Comparison of ENCODE assay signal across 17 mouse cellular contexts in the genomic region with DNA sequence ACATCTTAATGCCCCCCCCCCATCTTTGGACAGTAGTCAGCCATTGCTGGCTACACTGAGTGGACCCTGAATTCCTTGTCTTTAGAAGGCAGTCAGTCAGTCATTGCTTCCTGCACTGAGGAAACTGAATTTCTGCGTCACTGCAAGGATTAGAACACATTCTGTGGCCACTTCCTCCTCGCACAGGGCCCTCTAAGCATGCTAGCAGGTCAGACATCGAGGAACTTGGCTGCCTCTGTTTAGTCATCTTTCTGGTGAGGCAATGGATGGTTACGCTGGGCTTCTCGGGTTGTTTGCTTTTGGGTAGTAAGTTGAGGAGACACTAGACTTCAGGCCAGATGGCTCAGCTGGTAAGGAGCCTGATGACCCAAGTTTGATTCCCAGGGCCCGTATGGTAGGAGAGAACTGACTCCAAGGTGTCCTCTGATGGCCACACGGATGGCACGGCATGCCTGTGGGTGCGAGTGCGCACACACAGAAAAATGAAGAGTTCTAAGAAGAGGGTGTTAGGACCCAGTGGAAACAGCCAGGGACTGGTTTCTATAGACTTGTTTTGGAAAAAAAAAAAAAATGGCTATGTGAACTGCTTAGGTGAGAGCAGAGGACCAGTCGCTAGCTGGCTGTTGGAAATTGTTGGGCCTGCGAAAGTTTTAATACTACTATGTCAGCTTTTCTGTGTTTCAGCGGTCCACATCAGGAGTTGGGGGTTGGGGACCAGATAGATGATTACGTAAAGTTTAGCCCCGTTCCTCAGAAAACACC. TPM values are rescaled to one million over a fixed set of nuclear protein-coding genes. Genes with fewer than 3 reads are reported as not detected.
DNase-seq lines count a peak whose midpoint lies in the region; ATAC-seq and TF ChIP-seq lines count a peak whose summit lies in the region.
"Had no signal": no experiment of that assay in that cellular context is flagged by ENCODE, and none has a peak within 500 bp of the region (broad histone marks: within the 10 kb centered on the region; RNA-seq: fewer than 3 reads in every experiment).

No protein-coding gene starts in this region.

- H3K27ac ChIP-seq in heart, embryonic 10.5 days, result peak overlapping the region; percentile 42; the same call in 1 of the 2 replicates
- H3K27ac ChIP-seq in midbrain, embryonic 12.5 days (replicated peaks), result no peak overlapping the region
- no peak overlapping the region for H3K27ac ChIP-seq in midbrain, embryonic 14.5 days (replicated peaks; ENCODE audit: low read depth, low read length)
- peak overlapping the region; percentile 52; the same call in 1 of the 2 replicates for H3K27ac ChIP-seq in heart, postnatal 0 days (ENCODE audit: low read depth)
- H3K27ac ChIP-seq in thymus, adult 2 months (ENCODE audit: control insufficient read depth, insufficient read depth, low read length), result no peak overlapping the region
- H3K27ac ChIP-seq: forebrain, embryonic 12.5 days; limb, embryonic 15.5 days; midbrain, embryonic 15.5 days; neural tube, embryonic 15.5 days had no signal

- TF ChIP-seq POLR2A in thymus, adult 2 months (IDR thresholded peaks at IDR 0.05; ENCODE audit: control insufficient read depth, extremely low read depth, insufficient read depth, low read length, poor library complexity), result no peak

- no peak for TF ChIP-seq EP300 in heart, postnatal 0 days (IDR thresholded peaks at IDR 0.05; ENCODE audit: low read depth)

- ATAC-seq in midbrain, embryonic 12.5 days (ENCODE audit: low FRiP score, low read depth), result no peak
- ATAC-seq in midbrain, embryonic 14.5 days (ENCODE audit: low FRiP score, low TSS enrichment), result no peak
- ATAC-seq in heart, postnatal 0 days (ENCODE audit: insufficient read depth, low read depth), result no peak
- peak; percentile 81 for ATAC-seq in neutrophil, adult 5-6 weeks (ENCODE audit: extremely low read depth, insufficient number of reproducible peaks, low FRiP score, poor library complexity, severe bottlenecking)
- ATAC-seq: inflammation-experienced regulatory T-cells, adult 6 months; midbrain, embryonic 15.5 days had no signal

- no peaks in the 10 kb centered on the region for H3K9me3 ChIP-seq in heart, embryonic 10.5 days
- H3K9me3 ChIP-seq in midbrain, embryonic 12.5 days, result no peaks in the 10 kb centered on the region
- H3K9me3 ChIP-seq in midbrain, embryonic 14.5 days (ENCODE audit: control insufficient read depth, low read length), result no peaks in the 10 kb centered on the region
- no peaks in the 10 kb centered on the region for H3K9me3 ChIP-seq in heart, postnatal 0 days (replicated peaks; ENCODE audit: control insufficient read depth, low read length)
- H3K9me3 ChIP-seq: forebrain, embryonic 12.5 days; limb, embryonic 15.5 days; midbrain, embryonic 15.5 days; neural tube, embryonic 15.5 days had no signal

- 81% methylated on average over 15 of the region's 15 CpGs for WGBS in heart, embryonic 10.5 days
- WGBS in midbrain, embryonic 12.5 days, result 88% methylated on average over 15 of the region's 15 CpGs
- 87% methylated on average over 15 of the region's 15 CpGs for WGBS in midbrain, embryonic 14.5 days
- WGBS in heart, postnatal 0 days, result 80% methylated on average over 15 of the region's 15 CpGs
- WGBS in thymus, adult 2 months, result 80% methylated on average over 15 of the region's 15 CpGs

- DNase-seq in heart, embryonic 10.5 days (ENCODE audit: low spot score), result no peak
- DNase-seq in heart, adult 9 months (ENCODE audit: low spot score in 2 of 2), result no peak
- DNase-seq in midbrain, embryonic 14.5 days, result no peak
- no peak for DNase-seq in heart, postnatal 0 days (ENCODE audit: low spot score)
- no peak for DNase-seq in thymus, adult 2 months
- no peak for DNase-seq in gastrocnemius, postnatal 4 days (ENCODE audit: low spot score in 2 of 2)
- DNase-seq: adrenal gland, postnatal 10 days; cerebellum, adult 18-20 months; gastrocnemius, postnatal 25 days; right cerebral cortex, postnatal 14 days had no signal

- peaks cover 80% of the 10 kb centered on the region for H3K4me1 ChIP-seq in heart, embryonic 10.5 days
- peaks cover 33% of the 10 kb centered on the region for H3K4me1 ChIP-seq in midbrain, embryonic 12.5 days
- peaks cover 12% of the 10 kb centered on the region for H3K4me1 ChIP-seq in midbrain, embryonic 14.5 days (ENCODE audit: control insufficient read depth, insufficient read depth, low read length)
- peaks cover 46% of the 10 kb centered on the region for H3K4me1 ChIP-seq in heart, postnatal 0 days (ENCODE audit: control insufficient read depth, insufficient read depth)
- peaks cover 23% of the 10 kb centered on the region for H3K4me1 ChIP-seq in thymus, adult 2 months (replicated peaks; ENCODE audit: control insufficient read depth, insufficient read depth, low read length)

- H3K4me3 ChIP-seq in heart, embryonic 10.5 days, result no peak overlapping the region
- H3K4me3 ChIP-seq in midbrain, embryonic 12.5 days, result no peak overlapping the region
- H3K4me3 ChIP-seq in midbrain, embryonic 14.5 days (replicated peaks; ENCODE audit: low read depth, low read length), result no peak overlapping the region
- no peak overlapping the region for H3K4me3 ChIP-seq in heart, postnatal 0 days (ENCODE audit: low read depth, low read length)
- no peak overlapping the region for H3K4me3 ChIP-seq in thymus, adult 2 months (ENCODE audit: control insufficient read depth, insufficient read depth, low read length)
- H3K4me3 ChIP-seq: forebrain, embryonic 12.5 days; limb, embryonic 15.5 days; midbrain, embryonic 15.5 days; neural tube, embryonic 15.5 days had no signal

- no peak overlapping the region for H3K4me2 ChIP-seq in midbrain, embryonic 12.5 days (replicated peaks)
- H3K4me2 ChIP-seq in midbrain, embryonic 14.5 days (ENCODE audit: low read length), result no peak overlapping the region
- no peak overlapping the region for H3K4me2 ChIP-seq in heart, postnatal 0 days (ENCODE audit: low read depth, low read length)
- H3K4me2 ChIP-seq: forebrain, embryonic 12.5 days; limb, embryonic 15.5 days; midbrain, embryonic 15.5 days; neural tube, embryonic 15.5 days had no signal

- peak overlapping the region; percentile 25; the same call in 1 of the 2 replicates for H3K9ac ChIP-seq in midbrain, embryonic 12.5 days (replicated peaks)
- no peak overlapping the region for H3K9ac ChIP-seq in midbrain, embryonic 14.5 days (replicated peaks; ENCODE audit: low read length)
- no peak overlapping the region for H3K9ac ChIP-seq in heart, postnatal 0 days (replicated peaks; ENCODE audit: low read depth, low read length)
- H3K9ac ChIP-seq: limb, embryonic 15.5 days; midbrain, embryonic 15.5 days; neural tube, embryonic 15.5 days had no signal

- no peaks in the 10 kb centered on the region for H3K27me3 ChIP-seq in heart, embryonic 10.5 days (ENCODE audit: insufficient read depth, poor library complexity, severe bottlenecking)
- no peaks in the 10 kb centered on the region for H3K27me3 ChIP-seq in midbrain, embryonic 12.5 days
- H3K27me3 ChIP-seq in midbrain, embryonic 14.5 days (ENCODE audit: control insufficient read depth, insufficient read depth, low read length), result no peaks in the 10 kb centered on the region
- no peaks in the 10 kb centered on the region for H3K27me3 ChIP-seq in heart, postnatal 0 days (ENCODE audit: control insufficient read depth, insufficient read depth, low read length)
- H3K27me3 ChIP-seq in thymus, adult 2 months (ENCODE audit: control insufficient read depth, insufficient read depth, low read length), result no peaks in the 10 kb centered on the region
- H3K27me3 ChIP-seq: forebrain, embryonic 12.5 days; limb, embryonic 15.5 days; midbrain, embryonic 15.5 days; neural tube, embryonic 15.5 days had no signal

- 0 out of 2 replicates have a peak, but pooled peaks cover 3% of the 10 kb centered on the region for H3K36me3 ChIP-seq in heart, embryonic 10.5 days
- peaks cover 11% of the 10 kb centered on the region; the same call in 1 of the 2 replicates for H3K36me3 ChIP-seq in midbrain, embryonic 12.5 days
- H3K36me3 ChIP-seq in midbrain, embryonic 14.5 days (ENCODE audit: control insufficient read depth, insufficient read depth, low read length), result peaks cover 12% of the 10 kb centered on the region
- no peaks in the 10 kb centered on the region for H3K36me3 ChIP-seq in heart, postnatal 0 days (replicated peaks; ENCODE audit: control insufficient read depth, insufficient read depth, low read length)
- no peaks in the 10 kb centered on the region for H3K36me3 ChIP-seq in thymus, adult 2 months (ENCODE audit: control insufficient read depth, insufficient read depth, low read length)
- H3K36me3 ChIP-seq: midbrain, embryonic 15.5 days; neural tube, embryonic 15.5 days had no signal

- TF ChIP-seq CTCF in heart, postnatal 0 days (IDR thresholded peaks at IDR 0.05; ENCODE audit: low read depth), result no peak
- no peak for TF ChIP-seq CTCF in thymus, adult 2 months (IDR thresholded peaks at IDR 0.05; ENCODE audit: borderline replicate concordance, control insufficient read depth, extremely low read depth, insufficient read depth, low read length, poor library complexity)

RNA-seq across cellular contexts. Expression of a gene that starts 4.0 kb away (rescaled TPM):
- polyA plus RNA-seq in heart, embryonic 10.5 days (2016; fragmentation: Nextera tagmentation; extraction: Ambion mirVana), result 28.1 and 34.2 TPM in 2 replicates
- polyA plus RNA-seq in midbrain, embryonic 12.5 days (2016; fragmentation: Nextera tagmentation; extraction: Ambion mirVana), result 49.7 and 52.6 TPM in 2 replicates
- polyA plus RNA-seq in midbrain, embryonic 14.5 days (2014; fragmentation: Nextera tagmentation; extraction: Ambion mirVana), result 41.8 and 51.9 TPM in 2 replicates
- 24.1 and 33.0 TPM in 2 replicates for total RNA-seq in heart, postnatal 0 days (2014; rRNA removed; ENCODE audit: low replicate concordance)
- 14.9 and 15.4 TPM in 2 replicates for polyA plus RNA-seq in heart, postnatal 0 days (2015; fragmentation: Nextera tagmentation; extraction: Ambion mirVana)
- 9.0 and 12.8 TPM in 2 replicates for total RNA-seq in neutrophil, adult 5-6 weeks (2017)
- polyA plus RNA-seq in thymus, adult 2 months (2012; rRNA removed), result 55.5 and 55.7 TPM in 2 replicates
- 10 to 100 TPM; 31.7 to 38.2 TPM for total RNA-seq in gastrocnemius, postnatal 4 days (2021)

RNA-seq across cellular contexts. Expression of a gene that starts 26.6 kb away (rescaled TPM):
- polyA plus RNA-seq in heart, embryonic 10.5 days (2016; fragmentation: Nextera tagmentation; extraction: Ambion mirVana), result 3.2 and 5.2 TPM in 2 replicates
- polyA plus RNA-seq in midbrain, embryonic 12.5 days (2016; fragmentation: Nextera tagmentation; extraction: Ambion mirVana), result 3.1 and 3.7 TPM in 2 replicates
- 3.2 and 3.5 TPM in 2 replicates for polyA plus RNA-seq in midbrain, embryonic 14.5 days (2014; fragmentation: Nextera tagmentation; extraction: Ambion mirVana)
- 3.5 and 5.8 TPM in 2 replicates for total RNA-seq in heart, postnatal 0 days (2014; rRNA removed; ENCODE audit: low replicate concordance)
- 2.5 and 2.8 TPM in 2 replicates for polyA plus RNA-seq in heart, postnatal 0 days (2015; fragmentation: Nextera tagmentation; extraction: Ambion mirVana)
- 110 and 136 TPM in 2 replicates for total RNA-seq in neutrophil, adult 5-6 weeks (2017)
- polyA plus RNA-seq in thymus, adult 2 months (2012; rRNA removed), result 247 and 277 TPM in 2 replicates
- 1 to 10 TPM; 4.7 to 4.8 TPM for total RNA-seq in gastrocnemius, postnatal 4 days (2021)

RNA-seq across cellular contexts. Expression of a gene that starts 39.0 kb away (rescaled TPM):
- 2.1 and 5.5 TPM in 2 replicates for polyA plus RNA-seq in heart, embryonic 10.5 days (2016; fragmentation: Nextera tagmentation; extraction: Ambion mirVana)
- polyA plus RNA-seq in midbrain, embryonic 12.5 days (2016; fragmentation: Nextera tagmentation; extraction: Ambion mirVana), result 9.7 and 10.7 TPM in 2 replicates
- polyA plus RNA-seq in midbrain, embryonic 14.5 days (2014; fragmentation: Nextera tagmentation; extraction: Ambion mirVana), result 7.3 and 8.0 TPM in 2 replicates
- total RNA-seq in heart, postnatal 0 days (2014; rRNA removed; ENCODE audit: low replicate concordance), result 1.2 and 3.0 TPM in 2 replicates
- polyA plus RNA-seq in heart, postnatal 0 days (2015; fragmentation: Nextera tagmentation; extraction: Ambion mirVana), result 0.14 and 0.21 TPM in 2 replicates
- total RNA-seq in neutrophil, adult 5-6 weeks (2017), result 0.12 TPM in 1 of 2 replicates, not detected in the other
- polyA plus RNA-seq in thymus, adult 2 months (2012; rRNA removed), result 1.6 and 3.0 TPM in 2 replicates
- total RNA-seq in gastrocnemius, postnatal 4 days (2021), result 1 to 10 TPM; 1.6 to 2.4 TPM
- polyA plus RNA-seq: inflammation-experienced regulatory T-cells, adult 6 months had no signal

RNA-seq across cellular contexts. Expression of a gene that starts 51.5 kb away (rescaled TPM):
- polyA plus RNA-seq in heart, embryonic 10.5 days (2016; fragmentation: Nextera tagmentation; extraction: Ambion mirVana), result 0.87 and 1.2 TPM in 2 replicates
- 1.5 and 2.2 TPM in 2 replicates for polyA plus RNA-seq in midbrain, embryonic 12.5 days (2016; fragmentation: Nextera tagmentation; extraction: Ambion mirVana)
- polyA plus RNA-seq in midbrain, embryonic 14.5 days (2014; fragmentation: Nextera tagmentation; extraction: Ambion mirVana), result 1.2 and 1.5 TPM in 2 replicates
- total RNA-seq in heart, postnatal 0 days (2014; rRNA removed; ENCODE audit: low replicate concordance), result 6.6 and 23.1 TPM in 2 replicates
- polyA plus RNA-seq in heart, postnatal 0 days (2015; fragmentation: Nextera tagmentation; extraction: Ambion mirVana), result 0.99 and 1.4 TPM in 2 replicates
- total RNA-seq in neutrophil, adult 5-6 weeks (2017), result 12.6 and 19.4 TPM in 2 replicates
- polyA plus RNA-seq in thymus, adult 2 months (2012; rRNA removed), result 50.7 and 51.6 TPM in 2 replicates
- total RNA-seq in gastrocnemius, postnatal 4 days (2021), result 10 to 100 TPM; 34.3 to 37.6 TPM

Comparison
In these comparisons a context has a peak if more than half of its experiments do, and no peak if none do; other contexts are left out.
1. H3K27ac ChIP-seq: peak in heart, embryonic 10.5 days (single experiment) and heart, postnatal 0 days (single experiment); none in midbrain, embryonic 12.5 days (single experiment), midbrain, embryonic 14.5 days (single experiment) and thymus, adult 2 months (single experiment).
2. RNA of a gene that starts 26.6 kb away (polyA plus RNA-seq): 247 to 277 TPM in thymus, adult 2 months; 3.2 to 5.2 TPM in heart, embryonic 10.5 days, 3.1 to 3.7 TPM in midbrain, embryonic 12.5 days, 3.2 to 3.5 TPM in midbrain, embryonic 14.5 days and 2.5 to 2.8 TPM in heart, postnatal 0 days; every median in the first group is over 10 times any median in the second.